Mouse (Mus musculus): ENCODE measurements around the gene Sfxn2. TPM values are rescaled to one million over a fixed set of nuclear protein-coding genes. Genes with fewer than 3 reads are reported as not detected.
A peak's percentile ranks its signal among the peaks of the same experiment; 100 is the strongest.

Sfxn2 gene
- 28.6 and 33.4 TPM in 2 replicates for polyA plus RNA-seq (2015; fragmentation: Nextera tagmentation; extraction: Ambion mirVana)

- H3K4me2 ChIP-seq: peak within 1 kb of the TSS; percentile 100
- H3K9me3 ChIP-seq (replicated peaks): no peaks in the 10 kb centered on the region
- H3K36me3 ChIP-seq (replicated peaks): no peaks in the 10 kb centered on the region
- H3K27me3 ChIP-seq: no peaks in the 10 kb centered on the region
- H3K4me1 ChIP-seq (replicated peaks): peaks cover 35% of the 10 kb centered on the region
- H3K9ac ChIP-seq: peak within 1 kb of the TSS; percentile 78
- H3K4me3 ChIP-seq (replicated peaks): peak within 1 kb of the TSS; percentile 83
- WGBS (ENCODE audit: insufficient replicate concordance): under 1% methylated on average over 67 of the region's 67 CpGs
- peak; percentile 93 for ATAC-seq (ENCODE audit: insufficient read depth)
- peak within 1 kb of the TSS; percentile 83 for H3K27ac ChIP-seq (replicated peaks)
These were observed at the start of gene Sfxn2, which contains the start of gene Arl3 for GRCm38 (mm10) chr19:46572951-46573937. TSS of gene Sfxn2 (plus strand) at chr19:46573365. TSS of gene Arl3 (minus strand) at chr19:46573198.

DNA sequence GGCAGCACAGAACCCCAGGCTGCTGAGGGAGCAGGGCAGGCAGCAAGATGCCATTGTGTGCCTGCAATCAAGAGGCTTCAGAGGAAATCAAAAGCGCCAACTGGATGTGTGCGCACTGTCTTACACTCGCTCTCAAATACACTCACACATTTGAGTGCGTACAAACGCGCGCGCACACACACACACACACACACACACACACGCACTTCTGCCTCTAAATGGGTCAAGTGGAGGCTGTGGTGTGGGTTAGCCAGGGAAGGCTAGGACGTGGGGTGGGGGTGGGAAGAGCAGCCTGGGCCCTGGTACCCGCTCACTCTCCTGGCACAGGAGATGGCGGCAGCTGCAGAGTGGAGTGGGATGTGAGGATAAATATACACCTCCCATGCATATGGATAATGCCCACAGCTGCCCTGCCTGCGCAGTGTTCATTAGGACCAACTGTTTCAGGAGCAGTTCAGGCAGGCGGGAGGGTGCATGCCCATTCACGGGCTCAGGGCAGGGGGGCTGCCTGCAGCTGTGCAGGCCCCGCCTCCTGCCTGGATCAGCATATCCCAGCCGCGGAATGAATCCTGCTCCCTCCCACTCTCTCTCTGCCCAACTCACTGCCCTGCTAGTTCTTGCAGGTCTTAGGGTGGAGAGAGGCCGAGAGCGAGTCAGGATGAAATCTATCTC lies 49.5 kb upstream of the Sfxn2 start:
- no peaks in the 10 kb centered on the region for H3K9me3 ChIP-seq (replicated peaks)
- no peaks in the 10 kb centered on the region for H3K36me3 ChIP-seq (replicated peaks)
- no peak for ATAC-seq (ENCODE audit: insufficient read depth)
- 21% methylated on average over 20 of the region's 20 CpGs for WGBS (ENCODE audit: insufficient replicate concordance)
- peak overlapping the region; percentile 38; the same call in 1 of the 2 replicates for H3K27ac ChIP-seq (replicated peaks)
- no peak overlapping the region for H3K9ac ChIP-seq
- no peak overlapping the region for H3K4me3 ChIP-seq (replicated peaks)
- peaks cover 50% of the 10 kb centered on the region for H3K27me3 ChIP-seq
- peak overlapping the region; percentile 47 for H3K4me2 ChIP-seq
- peaks cover 53% of the 10 kb centered on the region for H3K4me1 ChIP-seq (replicated peaks)

DNA sequence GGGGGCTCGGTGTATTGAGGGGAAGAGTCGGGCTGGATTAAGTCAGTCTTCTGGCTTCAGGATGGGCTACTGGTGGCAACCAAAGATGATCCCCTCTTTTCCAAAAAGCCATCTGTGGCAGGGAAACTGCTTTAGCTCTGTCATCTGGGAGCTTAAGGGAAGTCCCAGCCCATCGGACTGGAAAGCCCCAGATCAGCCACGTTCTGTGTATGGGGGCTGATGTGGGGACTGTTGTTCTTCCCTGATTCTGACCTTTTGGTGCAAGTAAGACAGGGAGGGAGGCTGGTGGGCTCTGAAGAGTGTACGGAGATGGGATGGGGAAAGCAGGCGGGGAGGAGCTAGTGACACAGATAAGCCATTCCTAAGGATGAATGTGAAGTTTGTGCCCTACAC lies 49.0 kb upstream of the Sfxn2 start:
- H3K27ac ChIP-seq (replicated peaks): peak overlapping the region; percentile 38
- no peaks in the 10 kb centered on the region for H3K9me3 ChIP-seq (replicated peaks)
- 19% methylated on average over 6 of the region's 6 CpGs for WGBS (ENCODE audit: insufficient replicate concordance)
- no peak overlapping the region for H3K9ac ChIP-seq
- no peak for ATAC-seq (ENCODE audit: insufficient read depth)
- H3K4me3 ChIP-seq (replicated peaks): no peak overlapping the region
- H3K27me3 ChIP-seq: peaks cover 56% of the 10 kb centered on the region
- H3K4me2 ChIP-seq: peak overlapping the region; percentile 47
- H3K4me1 ChIP-seq (replicated peaks): peaks cover 53% of the 10 kb centered on the region
- H3K36me3 ChIP-seq (replicated peaks): no peaks in the 10 kb centered on the region

GRCm38 (mm10) chr19:46524601-46525321 lies 48.4 kb upstream of the Sfxn2 start:
- peaks cover 56% of the 10 kb centered on the region for H3K4me1 ChIP-seq (replicated peaks)
- peak overlapping the region; percentile 47 for H3K4me2 ChIP-seq
- H3K4me3 ChIP-seq (replicated peaks): peak overlapping the region; percentile 15; the same call in 1 of the 2 replicates
- peak overlapping the region; percentile 38; the same call in 1 of the 2 replicates for H3K27ac ChIP-seq (replicated peaks)
- no peak overlapping the region for H3K9ac ChIP-seq
- no peaks in the 10 kb centered on the region for H3K36me3 ChIP-seq (replicated peaks)
- no peaks in the 10 kb centered on the region for H3K9me3 ChIP-seq (replicated peaks)
- H3K27me3 ChIP-seq: peaks cover 62% of the 10 kb centered on the region
- 32% methylated on average over 14 of the region's 14 CpGs for WGBS (ENCODE audit: insufficient replicate concordance)
- peak; percentile 20; the same call in 1 of the 2 replicates for ATAC-seq (ENCODE audit: insufficient read depth)

- no peak for ATAC-seq (ENCODE audit: insufficient read depth)
- H3K36me3 ChIP-seq (replicated peaks): no peaks in the 10 kb centered on the region
- H3K9ac ChIP-seq: no peak overlapping the region
- 75% methylated on average over 10 of the region's 10 CpGs for WGBS (ENCODE audit: insufficient replicate concordance)
- no peaks in the 10 kb centered on the region for H3K9me3 ChIP-seq (replicated peaks)
- peaks cover 70% of the 10 kb centered on the region for H3K27me3 ChIP-seq
- H3K27ac ChIP-seq (replicated peaks): no peak overlapping the region
- H3K4me2 ChIP-seq: no peak overlapping the region
- peaks cover 68% of the 10 kb centered on the region for H3K4me1 ChIP-seq (replicated peaks)
- no peak overlapping the region for H3K4me3 ChIP-seq (replicated peaks)
These were observed 47.2 kb upstream of the Sfxn2 start for GRCm38 (mm10) chr19:46525691-46526631.

DNA sequence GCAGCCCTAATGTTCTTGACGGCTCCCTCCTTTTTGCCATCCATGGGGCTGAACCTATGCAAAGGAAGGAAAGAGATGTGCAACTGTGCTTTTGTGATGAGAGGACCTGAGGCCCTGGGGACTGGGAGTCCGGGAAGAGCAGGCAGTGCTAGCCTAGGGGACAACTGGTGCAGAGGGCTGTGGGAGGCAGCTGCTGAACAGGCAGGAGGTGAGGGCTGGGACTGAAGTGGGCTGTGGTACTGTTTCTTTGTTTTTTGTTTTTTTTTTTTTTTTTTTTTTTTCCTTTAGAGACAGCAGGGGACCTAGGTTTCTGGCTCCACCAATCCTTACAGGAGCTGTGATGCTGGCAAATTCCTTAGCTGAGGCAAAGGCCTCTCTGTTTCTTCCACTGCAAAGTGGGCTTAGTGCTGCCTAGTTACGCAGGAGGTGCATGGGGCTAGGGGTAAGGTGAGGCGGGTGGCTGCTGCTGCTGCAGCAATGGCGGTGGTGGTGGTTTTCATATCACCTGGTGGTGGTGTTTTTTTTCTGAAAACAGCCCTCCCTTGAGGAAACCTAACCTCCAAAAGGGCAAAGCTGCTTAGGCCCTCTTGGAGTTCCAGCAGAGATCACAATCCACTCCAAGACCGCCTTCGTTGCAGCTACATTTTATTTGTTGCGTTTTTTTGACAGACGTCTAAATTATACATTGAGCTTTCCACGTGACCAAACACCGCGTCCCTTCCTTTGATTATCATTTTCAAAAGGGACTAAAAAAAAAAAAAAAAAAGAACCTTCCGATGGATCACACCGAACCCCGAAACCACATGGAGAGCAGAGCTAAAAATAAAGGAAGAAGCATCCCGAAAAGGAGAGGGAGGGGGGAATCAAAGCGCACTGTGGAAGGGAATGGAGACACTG lies 45.3 kb upstream of the Sfxn2 start:
- no peak overlapping the region for H3K27ac ChIP-seq (replicated peaks)
- peak overlapping the region; percentile 31; the same call in 1 of the 2 replicates for H3K9ac ChIP-seq
- H3K9me3 ChIP-seq (replicated peaks): no peaks in the 10 kb centered on the region
- 33% methylated on average over 17 of the region's 17 CpGs for WGBS (ENCODE audit: insufficient replicate concordance)
- no peak for ATAC-seq (ENCODE audit: insufficient read depth)
- peaks cover 65% of the 10 kb centered on the region for H3K27me3 ChIP-seq
- peak overlapping the region; percentile 42 for H3K4me3 ChIP-seq (replicated peaks)
- H3K4me1 ChIP-seq (replicated peaks): peaks cover 76% of the 10 kb centered on the region
- no peaks in the 10 kb centered on the region for H3K36me3 ChIP-seq (replicated peaks)
- H3K4me2 ChIP-seq: peak overlapping the region; percentile 67

DNA sequence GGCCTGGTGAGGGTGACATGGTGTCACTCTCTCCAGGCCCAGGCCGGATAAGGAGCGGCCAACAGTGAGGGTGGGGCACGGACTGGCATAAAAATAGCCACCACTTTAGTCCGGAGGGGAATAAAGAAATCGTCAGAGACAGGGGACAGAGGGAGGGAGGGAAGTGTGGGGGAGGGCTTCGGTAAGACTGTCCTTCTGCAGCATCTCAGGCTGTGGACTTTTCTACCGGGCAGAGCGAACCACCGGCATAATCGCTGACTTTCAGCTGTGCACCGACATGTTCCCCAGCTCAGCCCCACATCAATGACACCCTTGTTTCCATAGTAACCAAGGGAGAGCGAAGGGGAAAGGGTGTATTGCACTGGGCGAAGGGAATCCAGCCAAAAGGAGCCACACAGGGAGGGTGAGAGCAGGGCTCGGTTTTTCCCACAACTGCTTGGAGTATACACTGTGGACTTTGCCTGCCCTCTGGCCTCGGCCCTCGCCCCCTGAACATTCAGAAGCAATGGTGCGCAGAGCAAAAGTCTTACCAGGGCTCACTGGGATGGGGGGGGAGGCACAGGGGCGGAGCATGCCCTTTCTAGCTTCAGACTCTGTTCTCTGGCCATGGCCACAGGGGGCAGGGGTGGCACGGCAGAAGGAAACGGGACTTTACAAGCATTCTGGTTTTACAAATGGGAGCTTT lies 44.5 kb upstream of the Sfxn2 start:
- no peak overlapping the region for H3K27ac ChIP-seq (replicated peaks)

DNA sequence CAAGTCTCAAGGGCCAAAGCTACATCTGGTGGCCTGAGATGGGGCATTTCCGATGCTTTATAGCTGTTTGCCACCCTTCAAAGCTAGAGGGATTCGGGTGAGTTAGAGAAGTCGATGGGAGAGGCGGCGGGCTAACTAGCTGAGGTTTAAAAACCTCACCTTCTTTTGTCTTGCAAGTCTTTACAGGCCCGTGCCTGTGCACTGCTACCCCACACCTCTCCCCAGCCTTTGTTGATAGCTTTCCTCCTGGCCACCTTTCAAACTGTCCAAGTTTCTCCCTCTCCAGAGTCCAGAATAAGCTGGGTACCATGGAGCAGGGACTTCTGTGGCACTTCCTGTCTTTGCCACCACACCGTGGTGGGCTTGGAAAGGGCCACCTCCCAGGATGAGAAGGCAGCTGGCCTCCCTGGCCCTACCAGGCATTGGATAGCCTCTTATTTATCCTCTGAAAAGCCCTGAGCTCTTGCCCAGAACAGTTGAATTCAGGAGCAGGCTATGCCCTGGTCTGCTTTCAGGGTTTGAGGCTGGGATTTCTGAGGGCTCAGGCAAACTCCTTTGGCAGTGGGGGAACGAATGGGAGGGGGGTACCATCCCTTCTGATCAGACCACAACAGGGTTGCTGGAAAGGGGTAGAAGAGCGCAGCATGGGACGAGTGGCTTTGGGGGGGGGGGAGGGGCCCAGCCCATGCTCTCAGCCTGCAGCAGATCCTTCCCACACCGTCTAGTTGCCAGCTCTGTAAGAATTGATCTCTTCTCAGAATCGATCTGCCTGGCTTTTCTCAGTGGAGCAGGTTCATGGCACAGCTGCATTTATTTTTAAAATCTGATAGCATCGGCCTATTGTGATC lies 43.3 kb upstream of the Sfxn2 start:
- Histone ChIP-seq H3K27me3 (peaks cover 46% of the 10 kb centered on the region), H3K36me3 (replicated peaks) (no peaks in the 10 kb centered on the region), H3K4me3 (replicated peaks) (no peak overlapping the region), H3K4me1 (replicated peaks) (peaks cover 68% of the 10 kb centered on the region), H3K4me2 (peak overlapping the region; percentile 67; the same call in 1 of the 2 replicates), H3K9ac (peak overlapping the region; percentile 31; the same call in 1 of the 2 replicates), H3K27ac (replicated peaks) (no peak overlapping the region), H3K9me3 (replicated peaks) (no peaks in the 10 kb centered on the region)
- ATAC-seq (ENCODE audit: insufficient read depth): no peak
- WGBS (ENCODE audit: insufficient replicate concordance): 42% methylated on average over 13 of the region's 13 CpGs

More for the DNA sequence above, 44.5 kb upstream of the Sfxn2 start:
- Histone ChIP-seq H3K27me3 (peaks cover 58% of the 10 kb centered on the region), H3K9me3 (replicated peaks) (no peaks in the 10 kb centered on the region), H3K4me3 (replicated peaks) (peak overlapping the region; percentile 42), H3K4me2 (peak overlapping the region; percentile 67), H3K9ac (peak overlapping the region; percentile 31; the same call in 1 of the 2 replicates), H3K4me1 (replicated peaks) (peaks cover 75% of the 10 kb centered on the region), H3K36me3 (replicated peaks) (no peaks in the 10 kb centered on the region)
- WGBS (ENCODE audit: insufficient replicate concordance): 4% methylated on average over 20 of the region's 20 CpGs
- peak; percentile 53 for ATAC-seq (ENCODE audit: insufficient read depth)

All from liver, embryonic 15.5 days (tissue).